Mouse (Mus musculus) liver, postnatal 0 days (tissue): ENCODE results near the gene Evi5. TPM values are rescaled to one million over a fixed set of nuclear protein-coding genes. Genes with fewer than 3 reads are reported as not detected.

Source experiments
- ATAC-seq: fragments of 200-750 bp; cut with Nextera tagmentation; 2 replicates; pipeline ENCODE4 v1.8.0; 2017; ENCODE audit warnings: mild to moderate bottlenecking, moderate library complexity
- DNase-seq: peaks from one replicate; pipeline ENCODE4 v3.0.0-alpha.2; 2016
- H3K27ac ChIP-seq: fragments of 300-500 bp; sonication (generic); 2 replicates; pipeline ENCODE4 v1.5.1; 2014; ENCODE audit warnings: antibody characterized with exemption, moderate library complexity, mild to moderate bottlenecking, low read depth
- H3K27me3 ChIP-seq: fragments of 300-500 bp; sonication (generic); 2 replicates; pipeline ENCODE4 v1.6.1; 2014; ENCODE audit warnings: low read length, control low read depth, mixed read lengths; ENCODE audit not compliant: insufficient read depth
- H3K36me3 ChIP-seq: fragments of 300-500 bp; sonication (generic); replicated peaks from 2 replicates; pipeline ENCODE4 v1.6.1; 2014; ENCODE audit warnings: mild to moderate bottlenecking, control low read depth, low read length, moderate library complexity, mixed read lengths; ENCODE audit not compliant: insufficient read depth
- H3K4me1 ChIP-seq: fragments of 300-500 bp; sonication (generic); 2 replicates; pipeline ENCODE4 v1.6.1; 2014; ENCODE audit warnings: antibody characterized with exemption, mild to moderate bottlenecking, control low read depth; ENCODE audit not compliant: insufficient read depth
- H3K4me2 ChIP-seq: fragments of 300-500 bp; sonication (generic); 2 replicates; pipeline ENCODE4 v1.6.1; 2014; ENCODE audit warnings: low read depth, mild to moderate bottlenecking, low read length, moderate library complexity, mixed read lengths
- H3K4me3 ChIP-seq: fragments of 300-500 bp; sonication (generic); 2 replicates; pipeline ENCODE4 v1.5.1; 2014; ENCODE audit warnings: low read depth, low read length
- H3K9ac ChIP-seq: fragments of 300-500 bp; sonication (generic); replicated peaks from 2 replicates; pipeline ENCODE4 v1.6.1; 2014; ENCODE audit warnings: mild to moderate bottlenecking, moderate library complexity
- H3K9me3 ChIP-seq: fragments of 300-500 bp; sonication (generic); 2 replicates; pipeline ENCODE4 v1.6.1; 2016; ENCODE audit warnings: mild to moderate bottlenecking, control low read depth, low read length, mixed read lengths
- CTCF ChIP-seq: sonication (generic); IDR thresholded peaks from 2 replicates; pipeline ENCODE4 v1.5.1; 2016; ENCODE audit warnings: antibody characterized with exemption, low read depth
- EP300 ChIP-seq: IDR thresholded peaks from 2 replicates; pipeline ENCODE4 v1.6.1; 2016; ENCODE audit warnings: antibody characterized with exemption, low read depth, mild to moderate bottlenecking
- WGBS: fragments of 180-500 bp; shearing (Covaris S2); extraction: QIAGEN DNeasy Blood & Tissue Kit; methylation state at CpG from one replicate; pipeline ENCODE4 v1.1.7; 2014; ENCODE audit not compliant: insufficient replicate concordance; 5-methylcytosine and 5-hydroxymethylcytosine counted together
- polyA plus RNA-seq: library from polyadenylated mRNA; unstranded; fragments of >200 nt; fragmentation: Nextera tagmentation; extraction: Ambion mirVana; gene quantifications from 2 replicates; pipeline ENCODE4 v1.2.1, GENCODE M21; 2015

The Evi5 gene
- polyA plus RNA-seq, 1 experiment from 2014 or later = 68.4 TPM

GRCm38 (mm10) chr5:107731844-107732243 is 143.1 kb downstream of the Evi5 start:
- Histone ChIP-seq H3K9ac (no peak overlapping the region), H3K9me3 (no peaks in the 10 kb centered on the region), H3K27ac (no peak overlapping the region), H3K27me3 (peaks cover 15% of the 10 kb centered on the region), H3K4me1 (no peaks in the 10 kb centered on the region), H3K36me3 (no peaks in the 10 kb centered on the region), H3K4me3 (no peak overlapping the region), H3K4me2 (no peak overlapping the region)
- 52% methylated on average over 2 of the region's 2 CpGs for WGBS
- no peak for TF ChIP-seq CTCF
- TF ChIP-seq EP300 = no peak
- no peak for DNase-seq
- no peak for ATAC-seq

- Histone ChIP-seq H3K4me1 (peaks cover 1% of the 10 kb centered on the region; the same call in 1 of the 2 replicates), H3K4me2 (no peak overlapping the region), H3K27me3 (peaks cover 19% of the 10 kb centered on the region), H3K9me3 (no peaks in the 10 kb centered on the region), H3K27ac (no peak overlapping the region), H3K9ac (no peak overlapping the region), H3K36me3 (no peaks in the 10 kb centered on the region), H3K4me3 (no peak overlapping the region)
- no peak for ATAC-seq
- no peak for TF ChIP-seq CTCF
- TF ChIP-seq EP300 = no peak
- DNase-seq = no peak
- WGBS = 51% methylated on average over 3 of the region's 3 CpGs
These were observed 143.5 kb downstream of the Evi5 start for GRCm38 (mm10) chr5:107731408-107731807.

- peak overlapping the region; percentile 77 for H3K4me2 ChIP-seq
These were observed 147.9 kb downstream of the Evi5 start for GRCm38 (mm10) chr5:107727007-107727402.

GRCm38 (mm10) chr5:107726281-107727006 is 148.5 kb downstream of the Evi5 start:
- peaks cover 69% of the 10 kb centered on the region for H3K27me3 ChIP-seq
- under 1% methylated on average over 57 of the region's 57 CpGs for WGBS
- no peaks in the 10 kb centered on the region for H3K9me3 ChIP-seq
- no peak for ATAC-seq
- H3K4me1 ChIP-seq = peaks cover 39% of the 10 kb centered on the region
- peak overlapping the region; percentile 77 for H3K4me2 ChIP-seq
- H3K36me3 ChIP-seq = no peaks in the 10 kb centered on the region; the same call in 1 of the 2 replicates
- no peak for TF ChIP-seq EP300
- TF ChIP-seq CTCF = no peak
- H3K27ac ChIP-seq = peak overlapping the region; percentile 73
- peak overlapping the region; percentile 53 for H3K9ac ChIP-seq
- DNase-seq = peak; percentile 24
- H3K4me3 ChIP-seq = peak overlapping the region; percentile 47

More at GRCm38 (mm10) chr5:107727007-107727402, 147.9 kb downstream of the Evi5 start:
- H3K4me1 ChIP-seq = peaks cover 35% of the 10 kb centered on the region
- WGBS = 24% methylated on average over 12 of the region's 12 CpGs
- no peak for TF ChIP-seq CTCF
- no peak for TF ChIP-seq EP300
- 0 out of 2 replicates have a peak overlapping the region, but pooled peaks have one; percentile 73 for H3K27ac ChIP-seq
- ATAC-seq (no peak), DNase-seq (no peak)
- peak overlapping the region; percentile 53 for H3K9ac ChIP-seq
- H3K36me3 ChIP-seq = no peaks in the 10 kb centered on the region
- H3K27me3 ChIP-seq = peaks cover 63% of the 10 kb centered on the region
- H3K4me3 ChIP-seq = peak overlapping the region; percentile 47
- no peaks in the 10 kb centered on the region for H3K9me3 ChIP-seq

GRCm38 (mm10) chr5:107725435-107726261 is 149.3 kb downstream of the Evi5 start, which contains the start of gene Gfi1:
TSS of gene Gfi1 (minus strand) at chr5:107726036.
- peak; percentile 62 for DNase-seq
- H3K36me3 ChIP-seq = no peaks in the 10 kb centered on the region; the same call in 1 of the 2 replicates
- H3K9ac ChIP-seq = peak within 1 kb of the TSS; percentile 53
- H3K27ac ChIP-seq = peak within 1 kb of the TSS; percentile 73
- WGBS = under 1% methylated on average over 41 of the region's 41 CpGs
- H3K4me2 ChIP-seq = peak within 1 kb of the TSS; percentile 77
- H3K4me1 ChIP-seq = peaks cover 44% of the 10 kb centered on the region
- H3K4me3 ChIP-seq = peak within 1 kb of the TSS; percentile 47
- H3K9me3 ChIP-seq = no peaks in the 10 kb centered on the region
- peaks cover 77% of the 10 kb centered on the region for H3K27me3 ChIP-seq
- TF ChIP-seq EP300 (no peak), CTCF (no peak)
- peak; percentile 50 for ATAC-seq

- peak; percentile 5; the same call in 1 of the 2 replicates for ATAC-seq
- H3K27ac ChIP-seq = peak overlapping the region; percentile 60
- WGBS = 2% methylated on average over 52 of the region's 52 CpGs
- peak overlapping the region; percentile 46 for H3K9ac ChIP-seq
- H3K4me1 ChIP-seq = peaks cover 44% of the 10 kb centered on the region
- peak overlapping the region; percentile 47 for H3K4me3 ChIP-seq
- no peaks in the 10 kb centered on the region; the same call in 1 of the 2 replicates for H3K36me3 ChIP-seq
- TF ChIP-seq EP300 = no peak
- no peak for TF ChIP-seq CTCF
- peak; percentile 33 for DNase-seq
- peak overlapping the region; percentile 77 for H3K4me2 ChIP-seq
- no peaks in the 10 kb centered on the region for H3K9me3 ChIP-seq
- H3K27me3 ChIP-seq = peaks cover 85% of the 10 kb centered on the region
These were observed 150.1 kb downstream of the Evi5 start for GRCm38 (mm10) chr5:107724661-107725434.
